Mouse (Mus musculus): Measurements from ENCODE around the gene Gm10974. TPM values are rescaled to one million over a fixed set of nuclear protein-coding genes. Genes with fewer than 3 reads are reported as not detected.

The Gm10974 gene
- not detected for total RNA-seq (2023)

DNA sequence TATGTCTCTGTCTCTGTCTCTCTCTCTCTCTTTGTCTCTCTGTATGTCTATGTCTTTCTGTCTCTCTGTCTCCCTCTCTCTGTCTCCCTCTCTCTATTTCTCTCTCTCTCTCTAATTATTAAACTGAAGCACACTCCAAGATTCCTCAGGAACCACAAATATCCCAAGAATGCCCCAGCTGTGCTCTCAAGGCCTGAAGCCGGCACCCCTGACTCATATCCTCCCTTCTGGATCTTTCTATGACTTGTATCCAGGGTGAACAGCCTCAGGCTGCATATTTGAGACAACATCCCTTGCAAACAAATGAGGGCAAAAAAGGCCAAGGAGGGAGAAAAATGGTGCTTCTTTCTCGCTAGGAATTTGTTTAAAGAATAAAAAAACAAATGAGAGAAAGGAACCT, at the start of gene Gm10974:
Gene Gm10974, plus strand, starts transcription at position 2 of the 400 bp plus-strand sequence.

GRCm38 (mm10) chr7:66387813-66388521, 22.3 kb downstream of the Gm10974 start, which contains the start of gene Lrrk1:
Gene Lrrk1 (minus strand): TSS chr7:66388350.

DNA sequence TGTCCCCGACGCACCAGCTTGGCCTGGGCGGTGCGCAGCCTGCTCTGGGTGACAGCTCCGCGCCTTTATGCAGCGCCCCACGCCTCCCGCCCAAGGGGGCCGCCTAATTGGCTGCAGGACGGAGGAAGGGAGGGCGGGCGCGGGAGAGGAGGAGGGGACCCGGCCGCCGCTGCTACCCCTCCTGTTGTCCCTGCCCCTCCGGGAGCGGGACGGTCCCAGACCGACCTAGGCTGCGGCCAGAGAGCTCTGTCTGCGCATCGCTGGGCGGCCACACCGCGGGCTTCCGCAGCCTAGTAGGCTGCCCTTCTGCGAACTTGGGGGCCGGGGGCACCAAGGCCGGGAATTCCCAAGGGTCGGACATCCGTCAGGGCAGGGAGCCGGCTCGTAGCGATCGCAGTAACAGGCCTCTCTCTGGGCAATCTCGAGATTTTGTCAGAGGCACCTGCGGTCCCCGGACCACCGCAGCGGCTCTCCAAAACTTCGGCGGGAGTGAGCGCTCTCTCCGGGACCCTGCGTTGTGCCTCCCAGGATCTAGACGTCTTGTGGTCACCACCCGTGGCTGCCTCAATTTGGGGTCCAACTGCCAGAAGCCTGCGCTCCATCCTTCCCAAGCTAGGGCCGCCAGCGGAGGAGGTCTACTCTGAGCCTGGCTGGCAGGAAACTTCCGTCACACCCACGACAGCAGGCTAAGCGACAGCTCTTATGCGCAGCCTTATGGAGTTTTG, 61.9 kb downstream of the Gm10974 start, which contains the start of gene Aldh1a3:
Gene Aldh1a3, minus strand, starts transcription at position 81 of the 725 bp plus-strand sequence.

Other genes with a start within 250 kb of the Gm10974 start
- gene Lrrk1, start 22.4 kb downstream of the Gm10974 start, total RNA-seq (2023), result 4.9 TPM
- not detected for gene Aldh1a3, start 61.6 kb downstream of the Gm10974 start, total RNA-seq (2023)